In the genomic region with DNA sequence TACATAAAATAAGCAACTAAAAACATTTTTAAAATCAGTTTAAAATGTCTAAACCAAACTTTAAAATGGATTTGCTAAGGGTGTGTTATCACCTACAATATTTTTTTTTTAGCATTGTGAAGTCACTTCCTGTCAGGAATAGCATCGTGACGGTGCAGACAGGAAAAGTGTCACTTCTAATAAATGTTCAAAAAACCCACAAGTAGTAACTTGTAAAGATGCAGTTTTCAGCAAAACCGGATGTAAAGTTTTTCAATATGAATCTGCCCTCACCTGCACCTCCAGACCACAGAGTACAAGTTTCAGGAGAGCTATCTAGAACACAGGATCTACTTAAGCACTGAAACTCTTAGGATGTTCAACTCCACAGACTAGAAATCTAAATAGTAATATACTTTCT, we compare ENCODE assay signal across 14 mouse cellular contexts.
"Had no signal": no experiment of that assay in that cellular context is flagged by ENCODE, and none has a peak within 500 bp of the region (broad histone marks: within the 10 kb centered on the region; RNA-seq: fewer than 3 reads in every experiment).

No protein-coding gene starts in this region.

- ATAC-seq: liver, embryonic 12.5 days had no signal

- H3K27me3 ChIP-seq: neural tube, embryonic 15.5 days had no signal

- DNase-seq: kidney, adult 18-20 months; lung, embryonic 14.5 days; lung, postnatal 14 days; right cerebral cortex, adult 18-20 months; right cerebral cortex, postnatal 25 days; spleen, adult 18-20 months; thymus, adult 18-20 months; thymus, postnatal 36 days had no signal

- H3K4me3 ChIP-seq: left cerebral cortex, adult 2 months; limb, embryonic 15.5 days; liver, embryonic 12.5 days; midbrain, embryonic 12.5 days; neural tube, embryonic 15.5 days had no signal

- H3K9me3 ChIP-seq: limb, embryonic 15.5 days; liver, embryonic 12.5 days; midbrain, embryonic 12.5 days; neural tube, embryonic 15.5 days had no signal

- H3K27ac ChIP-seq: left cerebral cortex, adult 2 months; limb, embryonic 15.5 days; liver, embryonic 12.5 days; macrophage; midbrain, embryonic 12.5 days; neural tube, embryonic 15.5 days had no signal

- H3K36me3 ChIP-seq: limb, embryonic 15.5 days; liver, embryonic 12.5 days; midbrain, embryonic 12.5 days; neural tube, embryonic 15.5 days had no signal

- H3K9ac ChIP-seq: limb, embryonic 15.5 days; liver, embryonic 12.5 days; lung, embryonic 14.5 days; midbrain, embryonic 12.5 days; neural tube, embryonic 15.5 days had no signal

- H3K4me2 ChIP-seq: limb, embryonic 15.5 days; liver, embryonic 12.5 days; lung, embryonic 14.5 days; midbrain, embryonic 12.5 days; neural tube, embryonic 15.5 days had no signal
